Mouse (Mus musculus): Measurements from ENCODE around the gene Cacng1. TPM values are rescaled to one million over a fixed set of nuclear protein-coding genes. Genes with fewer than 3 reads are reported as not detected.

The Cacng1 gene
- polyA plus RNA-seq (2014; fragmentation: Nextera tagmentation; extraction: Ambion mirVana), result not detected in 2 replicates

DNA sequence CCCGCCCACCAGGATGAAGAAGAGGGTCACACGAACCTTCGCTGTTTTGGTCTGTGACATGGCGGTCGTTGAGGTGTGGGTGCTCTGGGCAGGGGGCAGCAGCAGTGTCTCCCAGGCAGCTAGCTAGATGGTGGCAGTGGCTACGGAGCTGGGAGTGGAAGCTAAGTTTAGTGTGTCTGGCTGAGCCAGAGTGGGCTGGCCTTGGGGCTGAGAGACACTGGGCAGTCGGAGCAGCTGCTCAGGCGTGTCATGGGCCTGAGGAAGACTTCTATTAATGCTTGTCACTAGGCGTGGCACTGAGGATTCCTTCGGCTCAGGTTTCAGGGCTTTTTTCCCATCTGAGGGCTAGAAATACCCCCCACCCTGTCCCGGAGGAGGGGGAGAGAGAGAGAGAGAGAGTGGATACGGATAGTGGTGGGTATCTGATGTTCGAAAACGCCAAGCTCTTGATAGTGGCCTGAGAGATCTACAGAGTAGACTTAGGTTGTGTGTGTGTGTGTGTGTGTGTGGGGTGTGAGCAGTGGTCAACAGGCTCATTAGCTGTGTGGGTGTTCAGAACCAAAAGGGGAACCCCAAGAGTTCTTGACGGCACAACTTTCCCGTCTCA is at the start of gene Cacng1:
Cacng1 (minus strand) TSS at position 191 of the 607 bp plus-strand sequence.
- no peaks in the 10 kb centered on the region for H3K4me1 ChIP-seq (ENCODE audit: control insufficient read depth, insufficient read depth, low read length)
- no peak within 1 kb of the TSS for H3K27ac ChIP-seq (ENCODE audit: low read depth, low read length)
- no peak within 1 kb of the TSS for H3K9ac ChIP-seq (ENCODE audit: low read depth, low read length)
- H3K9me3 ChIP-seq (replicated peaks; ENCODE audit: control insufficient read depth, low read length), result no peaks in the 10 kb centered on the region; the same call in 1 of the 2 replicates
- H3K27me3 ChIP-seq (ENCODE audit: control insufficient read depth, insufficient read depth, low read length), result no peaks in the 10 kb centered on the region
- H3K4me2 ChIP-seq, result no peak within 1 kb of the TSS
- no peak within 1 kb of the TSS for H3K4me3 ChIP-seq (ENCODE audit: low read depth, low read length)
- WGBS (ENCODE audit: insufficient replicate concordance), result 70% methylated on average over 16 of the region's 16 CpGs
- ATAC-seq (replicated peaks; ENCODE audit: insufficient number of reproducible peaks, low FRiP score, low TSS enrichment), result no peak
- no peaks in the 10 kb centered on the region for H3K36me3 ChIP-seq (ENCODE audit: control insufficient read depth, insufficient read depth, low read length)

- ATAC-seq (replicated peaks; ENCODE audit: insufficient number of reproducible peaks, low FRiP score, low TSS enrichment), result no peak
- H3K4me2 ChIP-seq, result no peak overlapping the region
- H3K27me3 ChIP-seq (ENCODE audit: control insufficient read depth, insufficient read depth, low read length), result no peaks in the 10 kb centered on the region; the same call in 1 of the 2 replicates
- H3K4me3 ChIP-seq (ENCODE audit: low read depth, low read length), result no peak overlapping the region
- H3K36me3 ChIP-seq (ENCODE audit: control insufficient read depth, insufficient read depth, low read length), result no peaks in the 10 kb centered on the region
- no peak overlapping the region for H3K9ac ChIP-seq (ENCODE audit: low read depth, low read length)
- H3K9me3 ChIP-seq (replicated peaks; ENCODE audit: control insufficient read depth, low read length), result no peaks in the 10 kb centered on the region
- no peaks in the 10 kb centered on the region for H3K4me1 ChIP-seq (ENCODE audit: control insufficient read depth, insufficient read depth, low read length)
- 41% methylated on average over 8 of the region's 8 CpGs for WGBS (ENCODE audit: insufficient replicate concordance)
- no peak overlapping the region for H3K27ac ChIP-seq (ENCODE audit: low read depth, low read length)
Observed at GRCm38 (mm10) chr11:107762688-107763460, 46.6 kb upstream of the Cacng1 start.

DNA sequence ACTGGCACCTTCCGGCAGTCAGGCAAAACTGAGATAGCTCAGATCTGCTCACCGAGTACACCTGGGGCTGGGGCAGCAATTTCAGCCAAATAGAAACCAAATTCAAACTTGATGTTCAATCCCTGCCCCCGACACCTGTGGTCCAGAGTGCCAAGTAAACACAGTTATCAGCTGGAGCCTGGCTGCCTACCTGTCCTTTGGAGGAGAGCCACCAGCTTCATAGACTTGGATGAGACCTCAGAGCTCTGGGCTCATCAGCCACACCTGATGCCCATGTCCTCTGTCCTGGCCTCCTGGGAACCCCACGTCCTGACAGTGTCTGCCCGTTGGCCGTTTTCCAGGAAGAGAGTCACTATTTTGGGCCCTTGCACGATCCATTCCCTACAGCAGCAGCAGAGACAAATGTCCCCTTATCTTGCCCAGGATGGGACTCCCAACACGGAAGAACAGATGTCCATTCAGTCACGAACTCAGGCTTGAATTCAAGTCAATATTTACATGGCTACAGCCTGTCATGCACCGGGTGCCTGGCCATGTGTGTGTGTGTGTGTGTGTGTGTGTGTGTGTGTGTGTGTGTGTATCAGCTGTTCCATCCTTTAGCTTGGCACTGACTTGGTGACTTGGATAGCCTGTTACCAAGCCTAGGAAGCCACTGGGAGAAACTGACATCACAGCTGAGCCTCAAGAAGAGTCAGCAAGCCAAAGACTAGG is 45.6 kb upstream of the Cacng1 start:
- Histone ChIP-seq H3K36me3 (ENCODE audit: control insufficient read depth, insufficient read depth, low read length) (no peaks in the 10 kb centered on the region), H3K4me3 (ENCODE audit: low read depth, low read length) (no peak overlapping the region), H3K4me1 (ENCODE audit: control insufficient read depth, insufficient read depth, low read length) (no peaks in the 10 kb centered on the region), H3K9ac (ENCODE audit: low read depth, low read length) (no peak overlapping the region), H3K9me3 (replicated peaks; ENCODE audit: control insufficient read depth, low read length) (no peaks in the 10 kb centered on the region), H3K27ac (ENCODE audit: low read depth, low read length) (no peak overlapping the region), H3K4me2 (no peak overlapping the region), H3K27me3 (ENCODE audit: control insufficient read depth, insufficient read depth, low read length) (no peaks in the 10 kb centered on the region; the same call in 1 of the 2 replicates)
- ATAC-seq (replicated peaks; ENCODE audit: insufficient number of reproducible peaks, low FRiP score, low TSS enrichment), result no peak
- WGBS (ENCODE audit: insufficient replicate concordance), result 64% methylated on average over 10 of the region's 10 CpGs

GRCm38 (mm10) chr11:107760001-107760400 is 43.7 kb upstream of the Cacng1 start:
- H3K9me3 ChIP-seq (replicated peaks; ENCODE audit: control insufficient read depth, low read length), result no peaks in the 10 kb centered on the region
- no peak overlapping the region for H3K27ac ChIP-seq (ENCODE audit: low read depth, low read length)
- H3K36me3 ChIP-seq (ENCODE audit: control insufficient read depth, insufficient read depth, low read length), result no peaks in the 10 kb centered on the region
- WGBS (ENCODE audit: insufficient replicate concordance), result 56% methylated on average over 10 of the region's 10 CpGs
- H3K4me2 ChIP-seq, result no peak overlapping the region
- no peak overlapping the region for H3K9ac ChIP-seq (ENCODE audit: low read depth, low read length)
- no peaks in the 10 kb centered on the region; the same call in 1 of the 2 replicates for H3K27me3 ChIP-seq (ENCODE audit: control insufficient read depth, insufficient read depth, low read length)
- no peak for ATAC-seq (replicated peaks; ENCODE audit: insufficient number of reproducible peaks, low FRiP score, low TSS enrichment)
- no peaks in the 10 kb centered on the region for H3K4me1 ChIP-seq (ENCODE audit: control insufficient read depth, insufficient read depth, low read length)
- H3K4me3 ChIP-seq (ENCODE audit: low read depth, low read length), result no peak overlapping the region

GRCm38 (mm10) chr11:107759516-107759915 is 43.2 kb upstream of the Cacng1 start:
- no peak for ATAC-seq (replicated peaks; ENCODE audit: insufficient number of reproducible peaks, low FRiP score, low TSS enrichment)
- Histone ChIP-seq H3K27me3 (ENCODE audit: control insufficient read depth, insufficient read depth, low read length) (no peaks in the 10 kb centered on the region; the same call in 1 of the 2 replicates), H3K36me3 (ENCODE audit: control insufficient read depth, insufficient read depth, low read length) (no peaks in the 10 kb centered on the region), H3K27ac (ENCODE audit: low read depth, low read length) (no peak overlapping the region), H3K4me3 (ENCODE audit: low read depth, low read length) (no peak overlapping the region), H3K9me3 (replicated peaks; ENCODE audit: control insufficient read depth, low read length) (no peaks in the 10 kb centered on the region), H3K4me2 (no peak overlapping the region), H3K9ac (ENCODE audit: low read depth, low read length) (no peak overlapping the region), H3K4me1 (ENCODE audit: control insufficient read depth, insufficient read depth, low read length) (no peaks in the 10 kb centered on the region)
- WGBS (ENCODE audit: insufficient replicate concordance), result 64% methylated on average over 9 of the region's 9 CpGs

DNA sequence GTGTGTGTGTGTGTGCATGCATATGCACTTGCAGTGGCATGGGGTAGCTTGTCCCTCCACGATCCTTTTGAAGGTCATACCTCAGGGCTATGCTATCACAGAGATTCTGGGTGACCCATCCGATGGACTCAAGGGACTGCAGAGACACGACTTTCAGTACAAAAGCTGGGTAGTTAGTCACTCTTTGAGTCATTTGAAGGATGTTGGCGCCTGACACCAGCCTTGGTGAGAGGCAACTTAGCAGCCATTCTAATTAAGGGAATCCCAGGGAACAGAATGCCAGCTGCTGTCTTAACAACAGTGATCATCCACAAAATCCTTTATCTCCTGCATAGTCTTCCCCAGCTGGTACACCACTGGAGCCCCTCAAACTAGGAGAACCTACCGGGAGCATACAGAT is 32.8 kb upstream of the Cacng1 start:
- no peaks in the 10 kb centered on the region for H3K4me1 ChIP-seq (ENCODE audit: control insufficient read depth, insufficient read depth, low read length)
- no peaks in the 10 kb centered on the region for H3K27me3 ChIP-seq (ENCODE audit: control insufficient read depth, insufficient read depth, low read length)
- H3K27ac ChIP-seq (ENCODE audit: low read depth, low read length), result no peak overlapping the region
- no peaks in the 10 kb centered on the region for H3K9me3 ChIP-seq (replicated peaks; ENCODE audit: control insufficient read depth, low read length)
- no peak overlapping the region for H3K4me2 ChIP-seq
- ATAC-seq (replicated peaks; ENCODE audit: insufficient number of reproducible peaks, low FRiP score, low TSS enrichment), result no peak
- H3K36me3 ChIP-seq (ENCODE audit: control insufficient read depth, insufficient read depth, low read length), result no peaks in the 10 kb centered on the region
- H3K4me3 ChIP-seq (ENCODE audit: low read depth, low read length), result no peak overlapping the region
- no peak overlapping the region for H3K9ac ChIP-seq (ENCODE audit: low read depth, low read length)
- WGBS (ENCODE audit: insufficient replicate concordance), result 72% methylated on average over 5 of the region's 5 CpGs

GRCm38 (mm10) chr11:107748243-107749035 is 32.1 kb upstream of the Cacng1 start:
- Histone ChIP-seq H3K4me1 (ENCODE audit: control insufficient read depth, insufficient read depth, low read length) (no peaks in the 10 kb centered on the region), H3K27ac (ENCODE audit: low read depth, low read length) (no peak overlapping the region), H3K27me3 (ENCODE audit: control insufficient read depth, insufficient read depth, low read length) (no peaks in the 10 kb centered on the region), H3K4me2 (no peak overlapping the region), H3K9me3 (replicated peaks; ENCODE audit: control insufficient read depth, low read length) (no peaks in the 10 kb centered on the region), H3K4me3 (ENCODE audit: low read depth, low read length) (no peak overlapping the region), H3K36me3 (ENCODE audit: control insufficient read depth, insufficient read depth, low read length) (no peaks in the 10 kb centered on the region), H3K9ac (ENCODE audit: low read depth, low read length) (no peak overlapping the region)
- WGBS (ENCODE audit: insufficient replicate concordance), result 68% methylated on average over 5 of the region's 5 CpGs
- no peak for ATAC-seq (replicated peaks; ENCODE audit: insufficient number of reproducible peaks, low FRiP score, low TSS enrichment)

DNA sequence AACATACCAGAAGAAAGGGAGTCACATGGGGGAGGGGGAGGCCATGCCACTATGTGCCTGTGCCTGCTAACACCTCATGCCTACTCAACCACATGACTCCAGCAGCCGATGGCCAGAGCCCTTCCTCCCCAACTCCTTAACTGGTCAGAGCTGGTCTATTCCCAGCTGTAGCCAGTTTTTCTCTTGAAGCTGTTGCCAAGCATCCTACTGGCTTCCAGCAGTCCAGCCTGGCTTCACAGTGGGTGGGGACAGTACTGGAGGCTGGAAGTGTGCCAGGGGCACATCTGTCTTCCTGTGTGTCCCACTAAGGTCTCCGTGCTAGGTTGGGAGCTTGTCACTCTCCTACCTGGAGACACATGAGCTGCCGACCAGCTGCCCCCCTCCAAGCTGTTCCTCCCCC is 26.8 kb upstream of the Cacng1 start:
- Histone ChIP-seq H3K9ac (ENCODE audit: low read depth, low read length) (no peak overlapping the region), H3K4me1 (ENCODE audit: control insufficient read depth, insufficient read depth, low read length) (no peaks in the 10 kb centered on the region), H3K27me3 (ENCODE audit: control insufficient read depth, insufficient read depth, low read length) (no peaks in the 10 kb centered on the region), H3K9me3 (replicated peaks; ENCODE audit: control insufficient read depth, low read length) (no peaks in the 10 kb centered on the region), H3K4me3 (ENCODE audit: low read depth, low read length) (no peak overlapping the region), H3K27ac (ENCODE audit: low read depth, low read length) (no peak overlapping the region), H3K4me2 (no peak overlapping the region), H3K36me3 (ENCODE audit: control insufficient read depth, insufficient read depth, low read length) (no peaks in the 10 kb centered on the region)
- ATAC-seq (replicated peaks; ENCODE audit: insufficient number of reproducible peaks, low FRiP score, low TSS enrichment), result no peak
- 70% methylated on average over 3 of the region's 3 CpGs for WGBS (ENCODE audit: insufficient replicate concordance)
